Mouse (Mus musculus) midbrain, embryonic 16.5 days (tissue): ENCODE results near the gene Vsig2. TPM values are rescaled to one million over a fixed set of nuclear protein-coding genes. Genes with fewer than 3 reads are reported as not detected.
A peak's percentile ranks its signal among the peaks of the same experiment; 100 is the strongest.

Experiments
- ATAC-seq: fragments of 200-750 bp; cut with Nextera tagmentation; 2 replicates; pipeline ENCODE4 v1.8.0; 2017; ENCODE audit warnings: moderate TSS enrichment
- H3K27ac ChIP-seq: fragments of 300-500 bp; sonication (generic); 2 replicates; pipeline ENCODE4 v1.5.1; 2014; ENCODE audit warnings: mild to moderate bottlenecking, low read length, mixed read lengths
- H3K27me3 ChIP-seq: fragments of 300-500 bp; sonication (generic); 2 replicates; pipeline ENCODE4 v1.6.1; 2014; ENCODE audit warnings: low read depth, low read length, mixed read lengths; ENCODE audit not compliant: control insufficient read depth, insufficient read depth
- H3K36me3 ChIP-seq: fragments of 300-500 bp; sonication (generic); 2 replicates; pipeline ENCODE4 v1.6.1; 2014; ENCODE audit warnings: mild to moderate bottlenecking, low read length, moderate library complexity, mixed read lengths; ENCODE audit not compliant: control insufficient read depth, insufficient read depth
- H3K4me1 ChIP-seq: fragments of 300-500 bp; sonication (generic); 2 replicates; pipeline ENCODE4 v1.6.1; 2014; ENCODE audit warnings: mild to moderate bottlenecking, low read length, mixed read lengths; ENCODE audit not compliant: control insufficient read depth, insufficient read depth
- H3K4me2 ChIP-seq: fragments of 300-500 bp; sonication (generic); 2 replicates; pipeline ENCODE4 v1.6.1; 2014; ENCODE audit warnings: mild to moderate bottlenecking, low read length, mixed read lengths
- H3K4me3 ChIP-seq: fragments of 300-500 bp; sonication (generic); 2 replicates; pipeline ENCODE4 v1.5.1; 2014; ENCODE audit warnings: low read depth, mild to moderate bottlenecking, low read length, moderate library complexity, mixed read lengths
- H3K9ac ChIP-seq: fragments of 300-500 bp; sonication (generic); 2 replicates; pipeline ENCODE4 v1.6.1; 2014; ENCODE audit warnings: low read depth, low read length, mixed read lengths
- H3K9me3 ChIP-seq: fragments of 300-500 bp; sonication (generic); replicated peaks from 2 replicates; pipeline ENCODE4 v1.6.1; 2014; ENCODE audit warnings: mild to moderate bottlenecking, low read length, mixed read lengths; ENCODE audit not compliant: control insufficient read depth, poor library complexity, severe bottlenecking
- WGBS: fragments of 180-500 bp; shearing (Covaris S2); extraction: QIAGEN DNeasy Blood & Tissue Kit; methylation state at CpG from one replicate; pipeline ENCODE4 v1.1.7; 2014; 5-methylcytosine and 5-hydroxymethylcytosine counted together
- polyA plus RNA-seq: library from polyadenylated mRNA; unstranded; fragments of >200 nt; fragmentation: Nextera tagmentation; extraction: Ambion mirVana; gene quantifications from 2 replicates; pipeline ENCODE4 v1.2.1, GENCODE M21; 2015

The Vsig2 gene
- polyA plus RNA-seq, 1 experiment from 2014 or later, result 0.72 TPM

DNA sequence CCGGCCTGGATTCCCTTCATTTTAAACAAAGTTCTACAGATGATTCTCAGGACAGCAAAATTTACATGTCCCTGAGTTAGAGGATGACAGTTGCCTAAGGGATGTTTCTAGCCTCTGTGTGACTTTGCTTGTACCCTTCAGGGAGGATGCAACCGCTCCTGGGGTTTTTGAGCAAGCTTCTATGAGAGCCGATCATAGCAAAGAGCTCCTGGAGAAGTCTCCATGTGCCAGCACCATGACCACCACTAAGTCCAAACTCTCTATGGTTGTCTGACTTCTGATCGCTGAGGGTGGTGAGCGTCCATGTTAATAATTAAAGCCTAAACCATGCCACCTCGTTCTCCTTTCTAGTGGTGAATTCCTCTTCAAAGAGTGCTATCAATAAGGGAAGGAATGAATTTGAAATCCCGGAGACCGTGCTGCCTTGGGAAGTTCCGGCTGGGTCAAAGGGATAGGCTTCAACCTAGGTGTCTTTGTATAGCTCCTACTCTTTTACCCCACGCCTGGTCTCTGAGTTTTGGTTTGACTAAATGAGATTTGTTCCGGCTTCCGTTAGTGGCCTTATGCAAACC, 4.9 kb downstream of the Vsig2 start:
- Histone ChIP-seq H3K9me3 (no peaks in the 10 kb centered on the region), H3K4me1 (peaks cover 12% of the 10 kb centered on the region), H3K36me3 (no peaks in the 10 kb centered on the region), H3K4me2 (peak overlapping the region; percentile 57), H3K9ac (no peak overlapping the region), H3K27ac (no peak overlapping the region), H3K4me3 (peak overlapping the region; percentile 34), H3K27me3 (peaks cover 22% of the 10 kb centered on the region)
- ATAC-seq, result no peak
- whole genome bisulfite sequencing, result 26% methylated on average over 12 of the region's 12 CpGs

DNA sequence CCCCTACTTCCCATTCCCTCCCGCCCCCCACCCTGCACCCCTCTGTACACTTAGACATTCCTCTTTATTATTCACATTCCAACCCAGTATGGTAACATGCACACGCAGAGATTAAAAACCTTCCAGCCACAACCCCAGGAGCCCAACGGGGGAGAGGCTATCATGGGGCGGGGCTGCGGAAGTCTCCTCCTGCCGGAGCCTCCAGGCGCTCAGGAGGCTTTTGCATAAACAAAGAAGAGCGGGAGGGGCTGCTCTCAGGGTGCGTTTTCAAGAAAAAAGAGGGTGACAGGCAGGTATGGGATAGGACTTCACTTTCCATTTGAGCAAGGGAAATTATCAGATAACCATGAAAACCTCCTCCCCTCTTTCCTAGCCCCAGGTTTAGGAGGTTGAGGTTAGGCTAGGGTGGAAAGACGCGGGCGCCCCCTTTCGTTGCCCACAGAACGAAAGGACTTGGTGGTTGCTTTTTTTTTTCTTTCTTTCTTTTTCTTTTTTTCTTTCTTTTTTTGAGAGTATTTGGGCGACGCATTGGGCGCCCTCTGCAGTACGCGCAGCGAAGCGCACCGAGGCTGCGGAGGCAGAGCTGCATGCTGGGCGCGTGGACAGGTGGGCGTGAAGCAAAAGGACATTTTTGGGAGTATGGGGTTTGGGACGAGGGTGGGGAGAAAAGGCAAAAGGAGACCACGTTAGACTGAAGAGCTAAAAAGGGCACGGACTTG, 5.6 kb downstream of the Vsig2 start:
- Histone ChIP-seq H3K27ac (no peak overlapping the region), H3K9me3 (no peaks in the 10 kb centered on the region), H3K36me3 (no peaks in the 10 kb centered on the region), H3K4me3 (peak overlapping the region; percentile 34), H3K9ac (0 out of 2 replicates have a peak overlapping the region, but pooled peaks have one; percentile 32), H3K4me2 (peak overlapping the region; percentile 57), H3K4me1 (peaks cover 12% of the 10 kb centered on the region), H3K27me3 (peaks cover 27% of the 10 kb centered on the region)
- peak; percentile 43 for ATAC-seq
- 2% methylated on average over 29 of the region's 29 CpGs for WGBS

DNA sequence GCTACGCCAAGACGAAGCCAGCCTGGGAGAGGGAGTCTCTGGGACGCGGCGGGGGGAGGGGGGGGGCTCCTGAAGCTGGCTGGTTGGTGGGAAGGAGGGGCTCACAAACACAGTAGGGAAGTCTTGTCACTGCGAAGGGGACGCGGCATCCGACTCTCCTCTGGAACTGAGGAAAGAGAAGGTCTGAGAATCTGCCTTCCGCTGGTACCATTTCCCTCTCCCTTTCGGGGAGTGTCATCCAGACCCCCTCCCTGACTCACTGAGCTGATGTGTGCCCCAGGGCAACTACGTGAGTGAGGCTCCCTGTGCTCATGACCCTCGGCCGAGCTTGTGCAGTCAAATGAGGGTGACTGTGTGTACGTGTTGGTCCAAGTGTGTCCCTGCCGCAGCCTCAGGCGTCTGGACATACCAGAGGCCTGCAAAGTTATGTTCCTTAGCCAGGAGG, 6.1 kb downstream of the Vsig2 start:
- H3K4me3 ChIP-seq, result peak overlapping the region; percentile 34
- WGBS, result 5% methylated on average over 17 of the region's 17 CpGs
- peak overlapping the region; percentile 57 for H3K4me2 ChIP-seq
- no peak overlapping the region for H3K27ac ChIP-seq
- no peaks in the 10 kb centered on the region for H3K36me3 ChIP-seq
- H3K9ac ChIP-seq, result 0 out of 2 replicates have a peak overlapping the region, but pooled peaks have one; percentile 32
- ATAC-seq, result peak; percentile 70
- peaks cover 12% of the 10 kb centered on the region for H3K4me1 ChIP-seq
- H3K9me3 ChIP-seq, result no peaks in the 10 kb centered on the region
- H3K27me3 ChIP-seq, result peaks cover 28% of the 10 kb centered on the region

DNA sequence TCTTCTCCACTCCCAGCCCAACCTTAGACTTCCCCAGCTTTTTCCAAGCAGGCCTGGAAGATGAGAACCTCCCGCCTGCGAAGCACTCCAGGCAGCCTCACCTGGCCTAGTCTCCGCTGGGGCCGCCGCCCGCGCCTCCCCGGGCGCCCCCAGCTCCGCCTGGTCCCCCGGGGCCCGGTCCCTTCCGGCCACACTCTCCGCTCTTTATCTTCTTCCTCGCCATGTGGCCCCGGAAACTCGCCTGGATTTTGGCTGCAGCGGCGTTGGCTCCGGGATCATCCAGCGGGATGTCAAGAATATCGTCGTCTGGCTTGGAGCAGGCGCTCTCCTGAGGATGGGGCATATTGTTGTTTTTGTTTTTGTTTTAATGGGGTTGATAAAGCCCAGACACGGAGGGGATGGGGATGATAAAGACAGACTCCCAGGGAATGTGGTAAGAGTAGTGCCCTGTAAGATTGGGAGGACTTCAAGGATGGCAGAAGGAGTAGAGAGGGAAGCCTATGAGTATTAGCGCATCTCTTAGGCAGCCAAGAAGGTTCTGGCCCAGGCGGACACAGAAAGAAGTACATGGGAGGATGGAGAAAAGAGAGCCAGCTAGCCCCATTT, 6.9 kb downstream of the Vsig2 start:
- 17% methylated on average over 27 of the region's 27 CpGs for WGBS
- Histone ChIP-seq H3K36me3 (no peaks in the 10 kb centered on the region), H3K4me1 (peaks cover 12% of the 10 kb centered on the region), H3K4me2 (no peak overlapping the region), H3K27me3 (peaks cover 36% of the 10 kb centered on the region), H3K4me3 (no peak overlapping the region), H3K27ac (no peak overlapping the region), H3K9ac (no peak overlapping the region), H3K9me3 (no peaks in the 10 kb centered on the region)
- ATAC-seq, result no peak

DNA sequence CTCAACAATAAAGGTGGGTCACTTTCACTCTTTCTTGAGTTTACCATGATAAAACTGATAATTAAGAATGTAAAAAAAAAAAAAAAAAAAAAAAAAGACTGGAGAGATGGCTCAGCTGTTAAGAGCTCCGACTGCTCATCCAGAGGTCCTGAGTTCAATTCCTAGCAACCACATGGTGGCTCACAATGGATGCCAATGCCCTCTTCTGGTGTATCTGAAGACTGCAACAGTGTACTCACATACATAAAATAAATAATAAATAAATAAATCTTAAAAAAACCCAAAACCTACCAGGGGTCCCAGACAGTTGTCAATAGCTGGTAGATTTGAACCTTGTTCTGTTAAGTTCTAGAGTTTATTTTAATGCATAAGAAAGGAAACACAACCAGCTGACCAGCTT, 7.8 kb downstream of the Vsig2 start:
- Histone ChIP-seq H3K4me2 (no peak overlapping the region), H3K4me3 (no peak overlapping the region), H3K36me3 (no peaks in the 10 kb centered on the region), H3K27me3 (peaks cover 41% of the 10 kb centered on the region), H3K27ac (no peak overlapping the region), H3K9ac (no peak overlapping the region), H3K4me1 (peaks cover 12% of the 10 kb centered on the region), H3K9me3 (no peaks in the 10 kb centered on the region)
- ATAC-seq, result no peak
- 74% methylated on average over 1 of the region's 1 CpGs for whole genome bisulfite sequencing

DNA sequence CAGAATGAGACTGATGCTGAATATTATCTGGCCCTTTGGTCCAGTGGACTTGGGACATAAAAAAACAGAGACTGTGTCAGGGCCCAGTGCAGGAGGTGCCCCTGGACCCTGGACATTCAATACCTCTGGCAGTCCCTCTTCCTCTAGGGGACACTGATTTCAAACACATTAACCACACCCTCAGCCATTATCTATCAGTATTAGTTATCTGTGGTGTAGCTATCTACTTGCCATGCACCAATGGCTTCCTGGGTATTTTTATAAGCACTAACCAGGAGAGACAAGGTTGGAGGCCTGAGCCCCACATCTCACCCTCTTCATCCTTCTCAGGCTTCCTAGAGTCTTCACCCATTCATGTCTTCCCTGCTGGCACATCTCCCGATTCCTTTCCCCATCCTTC, 11.4 kb downstream of the Vsig2 start:
- no peak overlapping the region for H3K4me3 ChIP-seq
- peaks cover 36% of the 10 kb centered on the region for H3K27me3 ChIP-seq
- no peaks in the 10 kb centered on the region for H3K9me3 ChIP-seq
- no peak overlapping the region for H3K27ac ChIP-seq
- ATAC-seq, result no peak
- peaks cover 11% of the 10 kb centered on the region for H3K4me1 ChIP-seq
- no peak overlapping the region for H3K9ac ChIP-seq
- WGBS, result 73% methylated on average over 1 of the region's 1 CpGs
- no peaks in the 10 kb centered on the region for H3K36me3 ChIP-seq
- no peak overlapping the region for H3K4me2 ChIP-seq

DNA sequence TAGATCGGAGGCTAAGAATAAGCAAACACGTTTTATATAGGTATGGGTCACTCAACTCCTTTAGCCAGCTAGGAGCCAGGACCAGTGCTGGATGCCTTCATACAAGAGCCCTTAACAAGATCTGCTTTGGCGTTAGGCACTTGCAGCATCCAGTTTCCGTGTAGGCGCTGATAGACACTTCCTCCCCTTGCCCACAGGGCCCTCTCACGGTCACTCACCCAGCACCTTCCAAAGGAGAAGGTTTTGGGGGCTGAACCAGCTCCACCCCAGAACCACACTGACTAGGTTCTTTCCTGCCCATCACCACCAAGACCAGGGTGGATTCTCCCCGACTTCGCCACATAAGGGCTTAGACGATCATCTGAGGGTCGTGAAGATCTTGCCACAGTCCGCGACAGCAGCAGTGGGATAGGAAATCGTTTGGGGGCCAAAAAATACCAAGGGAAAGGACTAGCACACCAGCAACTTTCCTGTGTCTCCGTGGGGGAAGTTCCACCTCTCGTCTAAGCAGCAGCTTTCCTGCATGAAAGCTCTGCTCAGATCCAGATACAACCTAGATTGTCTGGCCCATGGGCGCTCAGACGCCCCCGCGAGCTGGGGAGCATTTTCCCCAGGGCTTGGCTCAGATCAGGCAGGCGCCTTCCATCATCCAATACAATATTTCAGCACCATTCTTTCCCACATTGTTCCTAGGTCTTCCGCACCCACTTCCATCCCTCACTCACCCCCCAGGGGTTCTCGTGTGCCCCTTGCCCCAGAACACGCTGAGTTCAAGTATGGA, 12.9 kb downstream of the Vsig2 start:
- Histone ChIP-seq H3K9ac (peak overlapping the region; percentile 42), H3K36me3 (no peaks in the 10 kb centered on the region), H3K4me3 (peak overlapping the region; percentile 40), H3K4me2 (peak overlapping the region; percentile 87), H3K27ac (no peak overlapping the region), H3K9me3 (no peaks in the 10 kb centered on the region), H3K4me1 (peaks cover 9% of the 10 kb centered on the region), H3K27me3 (peaks cover 27% of the 10 kb centered on the region)
- 3% methylated on average over 23 of the region's 23 CpGs for WGBS
- ATAC-seq, result no peak; the same call in 1 of the 2 replicates

DNA sequence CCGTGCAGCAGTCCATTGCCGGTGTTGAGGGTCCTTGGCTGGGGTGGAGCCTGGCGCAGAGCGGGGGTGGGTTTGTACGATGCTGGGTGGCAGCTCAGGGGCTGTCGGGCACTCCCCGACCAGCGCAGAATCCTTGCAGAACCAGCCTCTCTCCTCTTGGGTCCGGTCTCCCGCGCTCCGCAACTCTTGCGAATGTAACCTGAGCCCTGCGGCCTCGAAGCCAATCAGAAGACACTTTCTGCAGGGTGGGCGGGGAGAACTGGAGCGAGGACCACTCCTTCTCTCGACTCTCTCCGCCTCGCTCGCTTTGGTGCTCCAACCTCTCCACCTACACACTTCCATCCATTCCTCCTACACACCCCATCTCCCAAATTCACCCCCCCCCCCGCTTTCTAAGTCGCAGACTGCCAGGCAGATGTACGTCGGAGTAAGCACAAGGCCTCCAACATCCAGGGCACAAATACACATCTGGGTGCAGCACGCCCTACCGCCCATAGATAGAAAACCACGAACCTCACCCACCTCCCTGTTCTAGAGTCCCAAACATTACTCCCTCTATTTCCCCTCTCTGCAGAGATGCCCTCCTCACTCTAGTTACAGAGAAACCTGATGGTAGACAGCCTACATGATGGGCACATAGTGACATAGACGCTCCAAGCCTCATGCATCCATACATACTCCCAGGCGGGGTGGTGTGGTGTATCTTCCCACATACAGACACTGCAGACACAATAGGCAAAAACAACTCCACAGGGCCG, 13.7 kb downstream of the Vsig2 start, which contains the start of gene Nrgn:
Gene Nrgn (minus strand): TSS at position 369 of the 758 bp plus-strand sequence.
- H3K9me3 ChIP-seq, result no peaks in the 10 kb centered on the region
- peak; percentile 91 for ATAC-seq
- H3K36me3 ChIP-seq, result no peaks in the 10 kb centered on the region
- peaks cover 26% of the 10 kb centered on the region for H3K27me3 ChIP-seq
- peaks cover 9% of the 10 kb centered on the region for H3K4me1 ChIP-seq
- H3K27ac ChIP-seq, result no peak within 1 kb of the TSS
- H3K4me3 ChIP-seq, result peak within 1 kb of the TSS; percentile 40
- peak within 1 kb of the TSS; percentile 42 for H3K9ac ChIP-seq
- WGBS, result 5% methylated on average over 31 of the region's 31 CpGs
- peak within 1 kb of the TSS; percentile 87 for H3K4me2 ChIP-seq
